Mouse (Mus musculus): Measurements from ENCODE around the gene Supt6. TPM values are rescaled to one million over a fixed set of nuclear protein-coding genes. Genes with fewer than 3 reads are reported as not detected.

The Supt6 gene
- polyA plus RNA-seq, 1 experiment from 2014 or later, result 34.0 TPM

DNA sequence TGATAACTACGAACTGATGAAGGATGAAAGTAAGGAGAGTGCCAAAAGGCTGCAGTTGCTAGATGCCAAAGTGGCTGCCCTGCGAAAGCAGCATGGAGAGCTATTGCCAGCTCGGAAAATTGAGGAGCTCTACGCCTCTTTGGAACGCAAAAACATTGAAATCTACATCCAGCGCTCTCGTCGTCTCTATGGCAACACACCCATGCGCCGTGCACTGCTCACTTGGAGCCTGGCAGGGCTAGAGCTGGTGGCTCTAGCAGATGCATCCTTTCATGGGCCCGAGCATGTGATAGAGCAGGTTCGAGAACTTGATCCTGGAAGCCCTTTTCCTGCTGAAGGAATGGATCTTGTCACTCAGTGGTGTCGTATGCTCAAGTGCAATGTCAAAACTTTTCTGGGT is 26.2 kb upstream of the Supt6 start:
- Histone ChIP-seq H3K4me2 (ENCODE audit: low read depth, low read length, severe bottlenecking) (no peak overlapping the region), H3K36me3 (ENCODE audit: control insufficient read depth, insufficient read depth, low read length) (peaks cover 42% of the 10 kb centered on the region), H3K4me1 (replicated peaks; ENCODE audit: control insufficient read depth, insufficient read depth, low read length) (no peaks in the 10 kb centered on the region), H3K27ac (ENCODE audit: low read depth, low read length) (no peak overlapping the region), H3K9ac (ENCODE audit: low read length) (no peak overlapping the region), H3K4me3 (ENCODE audit: low read depth, low read length) (no peak overlapping the region), H3K9me3 (ENCODE audit: control insufficient read depth, low read length) (no peaks in the 10 kb centered on the region), H3K27me3 (ENCODE audit: control insufficient read depth, insufficient read depth, low read length) (no peaks in the 10 kb centered on the region)
- no peak for ATAC-seq (replicated peaks; ENCODE audit: low FRiP score)
- 91% methylated on average over 13 of the region's 13 CpGs for WGBS
- DNase-seq (ENCODE audit: low spot score), result no peak

DNA sequence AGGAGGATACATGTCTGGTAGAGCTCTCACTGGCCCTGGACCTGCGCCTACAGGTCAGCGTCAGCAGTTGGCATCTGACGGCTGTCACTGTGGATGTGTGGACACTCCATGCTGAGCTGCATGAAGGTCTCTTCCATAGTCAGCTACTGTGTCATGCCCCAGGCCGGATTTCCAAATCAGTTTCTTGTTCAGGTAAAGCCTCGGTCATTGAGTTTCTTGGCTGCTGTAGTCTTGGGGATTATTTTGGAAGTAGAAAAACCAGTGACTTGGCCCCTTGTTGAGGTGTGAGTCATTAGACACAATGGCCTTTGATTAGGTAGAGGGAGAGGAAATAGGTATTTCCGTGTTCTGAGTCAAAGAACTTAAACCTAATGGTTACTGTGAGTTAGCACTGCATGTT is 19.8 kb upstream of the Supt6 start:
- H3K9ac ChIP-seq (ENCODE audit: low read length), result no peak overlapping the region
- no peak overlapping the region for H3K4me2 ChIP-seq (ENCODE audit: low read depth, low read length, severe bottlenecking)
- 94% methylated on average over 6 of the region's 6 CpGs for WGBS
- no peaks in the 10 kb centered on the region for H3K27me3 ChIP-seq (ENCODE audit: control insufficient read depth, insufficient read depth, low read length)
- no peaks in the 10 kb centered on the region for H3K4me1 ChIP-seq (replicated peaks; ENCODE audit: control insufficient read depth, insufficient read depth, low read length)
- H3K9me3 ChIP-seq (ENCODE audit: control insufficient read depth, low read length), result no peaks in the 10 kb centered on the region
- no peak for DNase-seq (ENCODE audit: low spot score)
- no peak overlapping the region for H3K27ac ChIP-seq (ENCODE audit: low read depth, low read length)
- no peak for ATAC-seq (replicated peaks; ENCODE audit: low FRiP score)
- H3K36me3 ChIP-seq (ENCODE audit: control insufficient read depth, insufficient read depth, low read length), result peaks cover 12% of the 10 kb centered on the region; the same call in 1 of the 2 replicates
- no peak overlapping the region for H3K4me3 ChIP-seq (ENCODE audit: low read depth, low read length)

DNA sequence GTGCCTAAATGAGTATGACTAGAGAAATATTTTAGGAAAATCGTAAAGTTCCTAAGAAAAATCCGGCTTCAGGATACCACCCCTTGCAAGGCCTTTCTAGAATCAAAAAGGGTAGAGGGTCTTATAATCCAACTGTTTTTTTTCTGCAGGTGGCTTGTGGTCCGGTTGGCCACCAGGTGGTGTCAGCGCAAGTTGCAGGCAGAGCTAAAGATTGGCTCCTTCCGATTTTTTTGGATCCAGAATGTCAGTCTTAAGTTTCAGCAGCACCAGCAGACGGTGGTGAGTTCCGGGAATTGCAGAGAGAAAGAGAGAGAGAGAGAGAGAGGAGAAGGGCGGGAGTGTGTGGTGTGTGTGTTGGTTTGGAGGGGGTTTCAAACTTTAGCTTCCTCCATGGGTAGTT is 16.8 kb upstream of the Supt6 start:
- H3K27ac ChIP-seq (ENCODE audit: low read depth, low read length), result no peak overlapping the region
- DNase-seq (ENCODE audit: low spot score) (peak; percentile 74), ATAC-seq (replicated peaks; ENCODE audit: low FRiP score) (no peak)
- peak overlapping the region; percentile 7; the same call in 1 of the 2 replicates for H3K9ac ChIP-seq (ENCODE audit: low read length)
- H3K9me3 ChIP-seq (ENCODE audit: control insufficient read depth, low read length), result no peaks in the 10 kb centered on the region
- H3K4me1 ChIP-seq (replicated peaks; ENCODE audit: control insufficient read depth, insufficient read depth, low read length), result no peaks in the 10 kb centered on the region
- WGBS, result 3% methylated on average over 8 of the region's 8 CpGs
- H3K4me2 ChIP-seq (ENCODE audit: low read depth, low read length, severe bottlenecking), result peak overlapping the region; percentile 69
- peak overlapping the region; percentile 57 for H3K4me3 ChIP-seq (ENCODE audit: low read depth, low read length)
- peaks cover 2% of the 10 kb centered on the region; the same call in 1 of the 2 replicates for H3K36me3 ChIP-seq (ENCODE audit: control insufficient read depth, insufficient read depth, low read length)
- H3K27me3 ChIP-seq (ENCODE audit: control insufficient read depth, insufficient read depth, low read length), result peaks cover 3% of the 10 kb centered on the region; the same call in 1 of the 2 replicates

GRCm38 (mm10) chr11:78261380-78262352 is 15.9 kb upstream of the Supt6 start, which contains the start of gene 2610507B11Rik:
Gene 2610507B11Rik, plus strand, starts transcription at chr11:78261752.
- ATAC-seq (replicated peaks; ENCODE audit: low FRiP score) (peak; percentile 95), DNase-seq (ENCODE audit: low spot score) (peak; percentile 97)
- Histone ChIP-seq H3K36me3 (ENCODE audit: control insufficient read depth, insufficient read depth, low read length) (peaks cover 2% of the 10 kb centered on the region; the same call in 1 of the 2 replicates), H3K4me2 (ENCODE audit: low read depth, low read length, severe bottlenecking) (peak within 1 kb of the TSS; percentile 69), H3K27me3 (ENCODE audit: control insufficient read depth, insufficient read depth, low read length) (peaks cover 3% of the 10 kb centered on the region; the same call in 1 of the 2 replicates), H3K4me3 (ENCODE audit: low read depth, low read length) (peak within 1 kb of the TSS; percentile 57), H3K9me3 (ENCODE audit: control insufficient read depth, low read length) (no peaks in the 10 kb centered on the region), H3K9ac (ENCODE audit: low read length) (peak within 1 kb of the TSS; percentile 84), H3K4me1 (replicated peaks; ENCODE audit: control insufficient read depth, insufficient read depth, low read length) (no peaks in the 10 kb centered on the region), H3K27ac (ENCODE audit: low read depth, low read length) (peak within 1 kb of the TSS; percentile 80)
- under 1% methylated on average over 97 of the region's 115 CpGs for WGBS

- WGBS, result 98% methylated on average over 2 of the region's 2 CpGs
Observed at GRCm38 (mm10) chr11:78260489-78261258, 14.9 kb upstream of the Supt6 start.

DNA sequence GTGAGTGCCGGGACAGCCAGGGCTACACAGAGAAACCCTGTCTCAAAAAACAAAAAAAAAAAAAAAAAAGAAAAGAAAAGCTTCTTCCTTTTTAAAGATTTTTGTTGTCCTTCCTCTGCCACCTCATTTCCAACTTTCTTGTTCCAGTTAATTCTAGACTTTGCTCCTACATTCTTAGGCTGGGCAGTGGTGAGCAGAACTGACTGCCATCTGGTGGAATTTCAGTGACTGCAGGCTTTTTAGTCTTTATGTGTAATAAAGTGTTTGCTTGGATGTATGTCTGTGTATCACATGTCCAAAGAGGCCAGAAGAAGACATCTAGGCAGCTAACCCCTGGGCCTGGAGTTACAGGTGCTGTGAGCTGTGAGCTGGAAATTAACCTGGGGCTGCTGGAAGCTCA is 10.8 kb upstream of the Supt6 start:
- Histone ChIP-seq H3K9me3 (ENCODE audit: control insufficient read depth, low read length) (no peaks in the 10 kb centered on the region), H3K27me3 (ENCODE audit: control insufficient read depth, insufficient read depth, low read length) (peaks cover 3% of the 10 kb centered on the region; the same call in 1 of the 2 replicates), H3K4me1 (replicated peaks; ENCODE audit: control insufficient read depth, insufficient read depth, low read length) (no peaks in the 10 kb centered on the region), H3K27ac (ENCODE audit: low read depth, low read length) (no peak overlapping the region), H3K4me3 (ENCODE audit: low read depth, low read length) (no peak overlapping the region), H3K36me3 (ENCODE audit: control insufficient read depth, insufficient read depth, low read length) (peaks cover 4% of the 10 kb centered on the region; the same call in 1 of the 2 replicates), H3K9ac (ENCODE audit: low read length) (no peak overlapping the region), H3K4me2 (ENCODE audit: low read depth, low read length, severe bottlenecking) (no peak overlapping the region)
- no peak for DNase-seq (ENCODE audit: low spot score)
- 94% methylated on average over 1 of the region's 1 CpGs for WGBS
- ATAC-seq (replicated peaks; ENCODE audit: low FRiP score), result no peak

More at GRCm38 (mm10) chr11:78260489-78261258, 14.9 kb upstream of the Supt6 start:
- ATAC-seq (replicated peaks; ENCODE audit: low FRiP score) (no peak), DNase-seq (ENCODE audit: low spot score) (no peak)
- Histone ChIP-seq H3K36me3 (ENCODE audit: control insufficient read depth, insufficient read depth, low read length) (no peaks in the 10 kb centered on the region; the same call in 1 of the 2 replicates), H3K4me2 (ENCODE audit: low read depth, low read length, severe bottlenecking) (no peak overlapping the region), H3K9ac (ENCODE audit: low read length) (no peak overlapping the region), H3K27ac (ENCODE audit: low read depth, low read length) (no peak overlapping the region), H3K4me1 (replicated peaks; ENCODE audit: control insufficient read depth, insufficient read depth, low read length) (no peaks in the 10 kb centered on the region), H3K27me3 (ENCODE audit: control insufficient read depth, insufficient read depth, low read length) (peaks cover 3% of the 10 kb centered on the region; the same call in 1 of the 2 replicates), H3K4me3 (ENCODE audit: low read depth, low read length) (peak overlapping the region; percentile 57; the same call in 1 of the 2 replicates), H3K9me3 (ENCODE audit: control insufficient read depth, low read length) (no peaks in the 10 kb centered on the region)

GRCm38 (mm10) chr11:78247727-78248140 is 1.9 kb upstream of the Supt6 start:
- H3K9ac ChIP-seq (ENCODE audit: low read length), result no peak overlapping the region
- DNase-seq (ENCODE audit: low spot score) (no peak), ATAC-seq (replicated peaks; ENCODE audit: low FRiP score) (no peak)
- H3K4me1 ChIP-seq (replicated peaks; ENCODE audit: control insufficient read depth, insufficient read depth, low read length), result peaks cover 2% of the 10 kb centered on the region; the same call in 1 of the 2 replicates
- H3K4me2 ChIP-seq (ENCODE audit: low read depth, low read length, severe bottlenecking), result 0 out of 2 replicates have a peak overlapping the region, but pooled peaks have one; percentile 11
- 69% methylated on average over 4 of the region's 4 CpGs for WGBS
- H3K27me3 ChIP-seq (ENCODE audit: control insufficient read depth, insufficient read depth, low read length), result no peaks in the 10 kb centered on the region
- H3K36me3 ChIP-seq (ENCODE audit: control insufficient read depth, insufficient read depth, low read length), result peaks cover 4% of the 10 kb centered on the region; the same call in 1 of the 2 replicates
- no peaks in the 10 kb centered on the region for H3K9me3 ChIP-seq (ENCODE audit: control insufficient read depth, low read length)
- H3K4me3 ChIP-seq (ENCODE audit: low read depth, low read length), result no peak overlapping the region
- no peak overlapping the region for H3K27ac ChIP-seq (ENCODE audit: low read depth, low read length)

GRCm38 (mm10) chr11:78247012-78247348 is 1.2 kb upstream of the Supt6 start:
- no peak for DNase-seq (ENCODE audit: low spot score)
- no peak overlapping the region for H3K4me2 ChIP-seq (ENCODE audit: low read depth, low read length, severe bottlenecking)
- H3K9me3 ChIP-seq (ENCODE audit: control insufficient read depth, low read length), result no peaks in the 10 kb centered on the region
- 86% methylated on average over 3 of the region's 3 CpGs for WGBS
- H3K27me3 ChIP-seq (ENCODE audit: control insufficient read depth, insufficient read depth, low read length), result no peaks in the 10 kb centered on the region
- ATAC-seq (replicated peaks; ENCODE audit: low FRiP score), result no peak
- H3K4me3 ChIP-seq (ENCODE audit: low read depth, low read length), result 0 out of 2 replicates have a peak overlapping the region, but pooled peaks have one; percentile 97
- H3K4me1 ChIP-seq (replicated peaks; ENCODE audit: control insufficient read depth, insufficient read depth, low read length), result peaks cover 2% of the 10 kb centered on the region; the same call in 1 of the 2 replicates
- no peak overlapping the region for H3K27ac ChIP-seq (ENCODE audit: low read depth, low read length)
- no peak overlapping the region for H3K9ac ChIP-seq (ENCODE audit: low read length)
- H3K36me3 ChIP-seq (ENCODE audit: control insufficient read depth, insufficient read depth, low read length), result no peaks in the 10 kb centered on the region

Measured in forebrain, embryonic 11.5 days (tissue).